Mouse (Mus musculus) cerebellum, adult 8-10 months (tissue): ENCODE data around the gene Fam90a1b.
A peak's percentile ranks its signal among the peaks of the same experiment; 100 is the strongest.
"Not testable (repeated sequence)": the region's sequence is repeated elsewhere in the genome, so short reads cannot be mapped to it uniquely, and the experiment has no call there.

Experiments
- DNase-seq: peaks from one replicate; pipeline ENCODE4 v3.0.0; 2022

Fam90a1b gene

GRCm38 (mm10) chrX:94366670-94367241, at the start of gene Fam90a1b, which contains the start of gene Apoo:
Gene Fam90a1b, minus strand, starts transcription at chrX:94366777.
Gene Apoo, plus strand, starts transcription at chrX:94367117.
- peak; percentile 95 for DNase-seq

GRCm38 (mm10) chrX:94408975-94409374, 42.4 kb upstream of the Fam90a1b start:
- DNase-seq: no peak

DNA sequence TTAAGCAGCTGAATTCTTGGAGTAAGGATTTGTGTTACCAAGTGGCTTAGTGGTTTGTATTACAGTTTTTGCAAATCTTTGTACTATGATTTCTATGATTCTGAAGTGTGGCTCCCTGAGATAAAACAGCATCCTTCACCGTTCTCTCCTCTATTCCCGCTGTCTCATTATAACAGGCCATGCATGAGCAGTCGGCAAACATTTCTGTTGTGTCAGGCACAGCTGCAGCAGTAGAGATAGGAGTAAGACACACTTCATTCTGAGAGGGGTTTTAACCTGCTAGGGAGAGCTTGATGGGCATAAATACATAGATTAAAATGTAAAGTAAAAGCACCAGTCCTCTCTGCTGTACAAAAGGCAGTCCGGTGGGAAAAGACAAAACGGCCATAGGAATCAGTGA, 12.2 kb upstream of the Fam90a1b start:
- DNase-seq: no peak

GRCm38 (mm10) chrX:94367248-94367647, 671 bp upstream of the Fam90a1b start:
- DNase-seq: no peak

GRCm38 (mm10) chrX:94366029-94366428, 548 bp downstream of the Fam90a1b start:
- DNase-seq: peak; percentile 19

- DNase-seq: peak; percentile 11
These were observed 1.1 kb downstream of the Fam90a1b start for GRCm38 (mm10) chrX:94365381-94365925.

- DNase-seq: not testable (repeated sequence)
These were observed 22.9 kb downstream of the Fam90a1b start for GRCm38 (mm10) chrX:94343638-94344037.

GRCm38 (mm10) chrX:94321036-94321902, 45.3 kb downstream of the Fam90a1b start:
- DNase-seq: no peak
